Mouse (Mus musculus) embryonic facial prominence, embryonic 12.5 days (tissue): Measurements from ENCODE around the gene Galnt7. TPM values are rescaled to one million over a fixed set of nuclear protein-coding genes. Genes with fewer than 3 reads are reported as not detected.

Experiments used
- ATAC-seq: fragments of 200-750 bp; cut with Nextera tagmentation; 2 replicates; pipeline ENCODE4 v1.8.0; 2017; ENCODE audit not compliant: insufficient number of reproducible peaks, insufficient read depth, low FRiP score, low TSS enrichment
- H3K27ac ChIP-seq: fragments of 300-500 bp; sonication (generic); 2 replicates; pipeline ENCODE4 v1.5.1; 2016; ENCODE audit warnings: mild to moderate bottlenecking
- H3K27me3 ChIP-seq: fragments of 300-500 bp; sonication (generic); 2 replicates; pipeline ENCODE4 v1.6.1; 2016; ENCODE audit warnings: mild to moderate bottlenecking, moderate library complexity
- H3K36me3 ChIP-seq: fragments of 300-500 bp; sonication (generic); 2 replicates; pipeline ENCODE4 v1.6.1; 2016; ENCODE audit warnings: mild to moderate bottlenecking
- H3K4me1 ChIP-seq: fragments of 300-500 bp; sonication (generic); 2 replicates; pipeline ENCODE4 v1.6.1; 2016
- H3K4me2 ChIP-seq: fragments of 300-500 bp; sonication (generic); replicated peaks from 2 replicates; pipeline ENCODE4 v1.6.1; 2016; ENCODE audit warnings: mild to moderate bottlenecking, moderate library complexity
- H3K4me3 ChIP-seq: fragments of 300-500 bp; sonication (generic); 2 replicates; pipeline ENCODE4 v1.5.1; 2016; ENCODE audit warnings: mild to moderate bottlenecking
- H3K9ac ChIP-seq: fragments of 300-500 bp; sonication (generic); 2 replicates; pipeline ENCODE4 v1.6.1; 2016; ENCODE audit warnings: mild to moderate bottlenecking, moderate library complexity
- H3K9me3 ChIP-seq: fragments of 300-500 bp; sonication (generic); 2 replicates; pipeline ENCODE4 v1.6.1; 2016; ENCODE audit warnings: mild to moderate bottlenecking, moderate library complexity
- WGBS: fragments of 180-500 bp; shearing (Covaris S2); methylation state at CpG from one replicate; pipeline ENCODE4 v1.1.7; 2016; 5-methylcytosine and 5-hydroxymethylcytosine counted together
- polyA plus RNA-seq: library from polyadenylated mRNA; unstranded; fragments of >200 nt; fragmentation: Nextera tagmentation; extraction: Ambion mirVana; gene quantifications from 2 replicates; pipeline ENCODE4 v1.2.1, GENCODE M21; 2016

The Galnt7 gene
- polyA plus RNA-seq, 1 experiment from 2014 or later: 17.8 TPM

DNA sequence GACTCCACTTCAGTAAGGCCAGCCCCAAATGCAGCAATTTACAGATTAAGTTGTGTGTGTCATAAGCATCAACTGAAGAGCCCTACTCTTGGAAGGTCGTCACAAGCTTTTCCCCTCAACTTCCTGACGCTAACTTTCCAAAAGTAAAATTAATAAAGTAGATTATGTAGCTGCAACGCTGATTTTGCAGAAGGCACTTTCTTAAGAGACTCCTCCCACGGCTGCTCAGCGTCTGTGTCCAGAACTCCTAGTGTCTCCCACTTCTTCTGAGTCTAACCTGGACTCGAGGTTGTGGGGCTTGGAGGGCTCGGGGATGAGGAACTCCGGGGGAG, 1.5 kb downstream of the Galnt7 start:
- no peaks in the 10 kb centered on the region for H3K27me3 ChIP-seq
- H3K27ac ChIP-seq: peak overlapping the region; percentile 97
- H3K4me1 ChIP-seq: peaks cover 19% of the 10 kb centered on the region; the same call in 1 of the 2 replicates
- peak overlapping the region; percentile 90 for H3K9ac ChIP-seq
- H3K36me3 ChIP-seq: no peaks in the 10 kb centered on the region
- H3K9me3 ChIP-seq: no peaks in the 10 kb centered on the region
- peak overlapping the region; percentile 87 for H3K4me3 ChIP-seq
- ATAC-seq: no peak
- 2% methylated on average over 8 of the region's 8 CpGs for WGBS
- H3K4me2 ChIP-seq: peak overlapping the region; percentile 68

DNA sequence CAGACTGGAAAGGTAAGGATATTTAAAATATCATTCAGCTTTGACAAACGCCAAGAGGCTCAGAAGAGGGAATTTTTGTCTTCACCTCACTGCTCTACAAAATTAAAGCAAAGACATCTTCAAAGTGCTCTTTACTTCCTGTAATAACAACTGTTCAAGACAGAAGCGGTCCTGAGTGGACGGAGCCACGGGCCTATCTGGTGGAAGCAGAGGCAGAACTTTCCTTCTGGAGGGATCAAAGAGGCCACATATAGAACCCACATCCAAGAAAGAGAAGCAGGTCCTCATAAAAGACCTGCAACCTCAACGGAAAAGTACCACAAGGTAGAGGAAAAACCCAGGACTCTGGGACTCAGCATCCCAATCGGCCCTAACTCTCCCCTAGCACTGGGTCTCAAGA, 2.6 kb downstream of the Galnt7 start:
- H3K4me3 ChIP-seq: no peak overlapping the region
- H3K4me2 ChIP-seq: no peak overlapping the region
- ATAC-seq: no peak
- no peaks in the 10 kb centered on the region for H3K9me3 ChIP-seq
- WGBS: 77% methylated on average over 6 of the region's 6 CpGs
- H3K9ac ChIP-seq: no peak overlapping the region
- H3K36me3 ChIP-seq: no peaks in the 10 kb centered on the region
- H3K27me3 ChIP-seq: no peaks in the 10 kb centered on the region
- H3K27ac ChIP-seq: no peak overlapping the region
- H3K4me1 ChIP-seq: peaks cover 19% of the 10 kb centered on the region; the same call in 1 of the 2 replicates

DNA sequence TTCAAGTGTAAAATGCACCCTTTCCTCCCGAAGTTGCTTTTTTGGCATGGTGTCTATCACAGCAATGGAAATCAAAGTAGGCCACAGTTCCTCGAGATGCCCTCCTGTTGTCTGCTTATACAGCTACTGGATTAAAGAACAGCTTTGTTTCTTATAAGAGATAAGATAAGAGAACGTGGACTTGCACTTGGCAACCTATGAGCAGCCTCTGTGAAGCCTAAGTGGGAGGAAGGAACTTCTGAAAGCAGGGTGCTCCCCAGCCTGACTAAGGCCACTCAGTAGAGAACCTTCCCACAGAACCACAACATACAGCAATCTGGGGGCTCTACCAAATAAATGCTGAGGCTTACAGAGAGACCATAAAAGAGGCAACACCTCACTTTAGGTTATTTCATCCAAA, 5.3 kb downstream of the Galnt7 start:
- H3K27ac ChIP-seq: no peak overlapping the region
- no peak overlapping the region for H3K9ac ChIP-seq
- ATAC-seq: no peak
- H3K27me3 ChIP-seq: no peaks in the 10 kb centered on the region
- H3K4me1 ChIP-seq: peaks cover 13% of the 10 kb centered on the region; the same call in 1 of the 2 replicates
- H3K9me3 ChIP-seq: no peaks in the 10 kb centered on the region
- 67% methylated on average over 3 of the region's 3 CpGs for WGBS
- no peak overlapping the region for H3K4me2 ChIP-seq
- no peaks in the 10 kb centered on the region for H3K36me3 ChIP-seq
- H3K4me3 ChIP-seq: no peak overlapping the region

DNA sequence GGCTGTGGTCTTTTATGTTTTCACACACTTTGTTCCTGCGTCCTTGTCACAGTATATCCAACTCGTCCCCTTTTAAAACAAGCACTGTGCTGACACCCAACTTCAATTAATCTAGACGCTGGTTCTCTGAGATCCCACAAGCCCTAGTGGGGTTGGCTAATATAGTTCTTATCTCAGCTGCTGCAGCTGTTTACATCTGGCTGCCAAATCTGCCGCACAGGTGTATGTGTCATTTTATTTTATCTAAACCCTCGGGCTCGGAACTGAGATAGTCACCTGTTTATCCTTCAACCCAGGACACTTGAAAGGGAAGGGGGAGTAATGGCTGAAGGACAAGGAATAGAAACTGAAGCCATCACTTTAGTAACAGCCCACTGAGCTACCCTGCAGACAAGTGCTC, 8.6 kb downstream of the Galnt7 start:
- no peaks in the 10 kb centered on the region for H3K36me3 ChIP-seq
- WGBS: 84% methylated on average over 6 of the region's 6 CpGs
- no peak overlapping the region for H3K4me3 ChIP-seq
- H3K4me1 ChIP-seq: peaks cover 10% of the 10 kb centered on the region; the same call in 1 of the 2 replicates
- no peaks in the 10 kb centered on the region for H3K27me3 ChIP-seq
- H3K4me2 ChIP-seq: no peak overlapping the region
- no peak overlapping the region for H3K27ac ChIP-seq
- no peaks in the 10 kb centered on the region for H3K9me3 ChIP-seq
- H3K9ac ChIP-seq: no peak overlapping the region
- no peak for ATAC-seq

DNA sequence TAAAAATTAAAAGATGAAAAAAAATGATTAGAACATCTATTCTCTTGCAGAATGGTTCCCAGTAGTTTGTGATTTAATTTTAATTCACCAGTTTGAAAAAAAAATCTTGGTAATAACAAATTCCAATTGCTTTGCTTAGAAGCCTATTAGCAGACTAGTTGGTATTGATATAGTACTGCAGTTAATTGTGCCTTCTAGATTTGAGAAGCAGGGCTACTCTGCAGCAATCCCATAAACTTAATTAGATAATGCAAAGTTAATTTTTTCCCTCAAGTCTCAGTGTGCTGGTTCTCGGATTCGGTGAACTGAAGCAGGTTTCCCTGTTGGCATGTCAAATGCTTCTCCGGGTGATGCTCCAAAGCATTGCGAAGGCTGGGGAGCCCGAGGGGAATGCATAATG, 10.1 kb downstream of the Galnt7 start:
- H3K4me1 ChIP-seq: 0 out of 2 replicates have a peak, but pooled peaks cover 7% of the 10 kb centered on the region
- no peak overlapping the region for H3K4me3 ChIP-seq
- no peak overlapping the region for H3K4me2 ChIP-seq
- no peaks in the 10 kb centered on the region for H3K9me3 ChIP-seq
- no peak overlapping the region for H3K9ac ChIP-seq
- H3K36me3 ChIP-seq: no peaks in the 10 kb centered on the region
- H3K27me3 ChIP-seq: no peaks in the 10 kb centered on the region
- WGBS: 75% methylated on average over 5 of the region's 5 CpGs
- no peak overlapping the region for H3K27ac ChIP-seq
- ATAC-seq: no peak

DNA sequence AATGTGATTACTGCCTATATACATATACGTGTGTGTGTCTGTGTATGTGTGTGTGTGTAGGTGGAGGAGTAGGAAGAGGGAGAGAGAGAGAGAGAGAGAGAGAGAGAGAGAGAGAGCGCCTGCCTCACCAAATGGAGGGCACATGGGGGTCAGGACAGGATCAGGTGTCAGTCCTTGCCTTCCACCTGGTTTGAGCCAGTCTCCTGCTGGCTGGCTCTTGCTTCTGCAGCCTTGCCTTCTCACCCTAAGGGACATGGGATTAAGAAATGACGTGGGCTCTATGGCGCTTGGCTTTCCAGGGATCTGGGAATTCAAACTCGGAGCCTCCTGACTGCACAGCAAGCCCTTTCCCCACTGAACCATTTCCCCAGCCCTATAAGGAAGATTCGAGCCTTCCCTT, 13.9 kb downstream of the Galnt7 start:
- H3K4me3 ChIP-seq: no peak overlapping the region
- no peaks in the 10 kb centered on the region for H3K36me3 ChIP-seq
- no peaks in the 10 kb centered on the region for H3K27me3 ChIP-seq
- 60% methylated on average over 5 of the region's 6 CpGs for WGBS
- peak; percentile 47; the same call in 1 of the 2 replicates for ATAC-seq
- H3K4me1 ChIP-seq: no peaks in the 10 kb centered on the region
- H3K9me3 ChIP-seq: no peaks in the 10 kb centered on the region
- H3K27ac ChIP-seq: no peak overlapping the region
- H3K4me2 ChIP-seq: no peak overlapping the region
- no peak overlapping the region for H3K9ac ChIP-seq

DNA sequence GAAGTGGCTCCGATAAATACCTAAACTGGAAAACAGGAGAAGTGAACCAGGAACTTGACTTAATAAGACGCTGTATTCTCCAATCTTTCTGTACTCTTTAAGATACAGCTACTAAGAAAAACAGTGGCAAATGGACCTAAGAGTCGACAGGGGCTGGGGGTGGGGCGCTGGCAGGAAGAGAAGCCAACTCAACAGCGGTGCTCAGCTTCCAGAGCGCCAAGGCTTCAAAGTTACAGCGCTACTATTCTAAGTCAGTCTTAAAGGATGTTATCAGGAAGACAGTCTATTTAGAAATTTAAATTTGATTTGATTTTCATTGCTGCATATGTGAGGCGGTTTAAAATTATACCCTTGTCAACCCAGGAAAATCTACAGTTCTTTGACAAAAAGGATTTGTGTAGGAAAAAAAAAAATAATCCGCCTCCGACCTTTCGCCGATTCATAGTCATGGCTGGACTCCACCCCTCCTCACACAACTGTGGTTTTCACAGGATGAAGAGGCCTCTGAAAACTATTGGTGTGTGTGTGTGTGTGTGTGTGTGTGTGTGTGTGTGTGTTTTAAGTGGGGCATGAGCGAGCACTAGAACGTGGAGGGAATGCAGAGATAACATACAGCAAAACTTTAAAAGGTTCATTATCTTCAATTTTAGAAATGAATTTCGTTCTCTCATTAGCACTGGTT, 15.1 kb downstream of the Galnt7 start:
- H3K9ac ChIP-seq: no peak overlapping the region
- 88% methylated on average over 15 of the region's 15 CpGs for WGBS
- H3K4me1 ChIP-seq: no peaks in the 10 kb centered on the region
- no peaks in the 10 kb centered on the region for H3K9me3 ChIP-seq
- no peak overlapping the region for H3K27ac ChIP-seq
- no peak overlapping the region for H3K4me3 ChIP-seq
- no peaks in the 10 kb centered on the region for H3K36me3 ChIP-seq
- H3K4me2 ChIP-seq: no peak overlapping the region
- no peak for ATAC-seq
- H3K27me3 ChIP-seq: no peaks in the 10 kb centered on the region

DNA sequence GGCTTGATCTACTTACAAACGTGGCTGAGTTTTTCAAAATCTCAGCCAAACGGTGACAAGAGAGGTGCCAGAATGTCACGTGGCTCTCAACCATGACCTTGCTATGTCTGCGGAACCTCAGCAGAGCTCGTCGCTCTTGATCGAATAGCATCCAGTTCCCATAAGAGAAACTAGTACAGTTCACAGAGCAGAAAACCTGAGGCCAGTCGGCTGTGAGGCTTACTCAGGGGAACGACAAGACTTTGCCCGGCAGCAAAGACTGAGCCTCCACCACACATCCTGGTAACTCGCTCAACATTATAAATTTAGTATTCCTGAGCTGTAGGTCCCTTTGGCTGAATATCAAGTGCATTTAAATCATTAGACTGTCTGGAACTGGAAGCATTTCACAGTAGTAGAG, 16.1 kb downstream of the Galnt7 start:
- 92% methylated on average over 11 of the region's 11 CpGs for WGBS
- Histone ChIP-seq H3K4me3 (no peak overlapping the region), H3K27ac (no peak overlapping the region), H3K9ac (no peak overlapping the region), H3K4me1 (no peaks in the 10 kb centered on the region), H3K4me2 (no peak overlapping the region), H3K27me3 (no peaks in the 10 kb centered on the region), H3K9me3 (no peaks in the 10 kb centered on the region), H3K36me3 (no peaks in the 10 kb centered on the region)
- no peak for ATAC-seq

DNA sequence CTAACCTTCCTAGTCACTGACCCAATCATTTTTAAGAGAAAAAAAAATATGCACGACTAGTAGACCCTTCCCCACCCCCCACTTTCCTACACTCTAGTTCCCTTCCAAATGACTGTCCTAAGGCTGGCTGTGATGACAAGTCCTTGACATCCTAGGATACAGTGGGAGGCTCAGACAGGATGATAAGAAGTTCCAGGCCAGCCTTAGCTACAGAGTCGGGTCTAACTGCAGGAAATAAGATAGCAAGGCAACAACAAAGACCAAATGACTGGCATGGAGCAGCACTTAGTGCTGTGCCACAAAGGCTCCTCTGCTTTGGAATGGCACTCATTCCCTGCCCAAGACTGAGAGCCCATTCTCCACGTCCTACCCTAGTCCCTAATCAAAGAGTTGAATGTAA, 16.6 kb downstream of the Galnt7 start:
- no peaks in the 10 kb centered on the region for H3K27me3 ChIP-seq
- H3K36me3 ChIP-seq: no peaks in the 10 kb centered on the region
- no peak for ATAC-seq
- 71% methylated on average over 3 of the region's 3 CpGs for WGBS
- no peak overlapping the region for H3K9ac ChIP-seq
- H3K27ac ChIP-seq: no peak overlapping the region
- no peak overlapping the region for H3K4me2 ChIP-seq
- H3K4me3 ChIP-seq: no peak overlapping the region
- no peaks in the 10 kb centered on the region for H3K4me1 ChIP-seq
- H3K9me3 ChIP-seq: no peaks in the 10 kb centered on the region

DNA sequence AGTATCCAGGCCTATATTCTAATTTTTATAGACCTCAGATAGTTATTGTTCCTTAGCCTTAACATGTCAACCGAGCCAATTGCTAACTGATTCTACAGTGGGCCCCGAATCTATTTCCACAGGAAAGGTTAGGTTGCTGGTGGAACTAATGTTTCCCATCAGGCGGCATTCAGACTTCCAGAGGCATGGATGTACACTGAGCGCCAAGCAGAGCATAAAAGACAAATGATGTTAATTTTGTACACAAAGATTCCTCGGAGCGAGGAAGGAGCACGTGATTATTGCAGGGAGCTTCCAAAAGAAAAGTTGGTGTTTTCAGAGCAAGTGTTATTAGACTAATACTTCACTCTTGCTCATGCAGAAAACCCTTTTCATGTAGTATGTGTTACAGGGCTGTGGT, 21.1 kb downstream of the Galnt7 start:
- Histone ChIP-seq H3K36me3 (no peaks in the 10 kb centered on the region), H3K4me2 (no peak overlapping the region), H3K9ac (no peak overlapping the region), H3K4me1 (peaks cover 18% of the 10 kb centered on the region; the same call in 1 of the 2 replicates), H3K9me3 (no peaks in the 10 kb centered on the region), H3K4me3 (no peak overlapping the region), H3K27ac (no peak overlapping the region), H3K27me3 (no peaks in the 10 kb centered on the region)
- ATAC-seq: no peak
- 67% methylated on average over 7 of the region's 7 CpGs for WGBS

DNA sequence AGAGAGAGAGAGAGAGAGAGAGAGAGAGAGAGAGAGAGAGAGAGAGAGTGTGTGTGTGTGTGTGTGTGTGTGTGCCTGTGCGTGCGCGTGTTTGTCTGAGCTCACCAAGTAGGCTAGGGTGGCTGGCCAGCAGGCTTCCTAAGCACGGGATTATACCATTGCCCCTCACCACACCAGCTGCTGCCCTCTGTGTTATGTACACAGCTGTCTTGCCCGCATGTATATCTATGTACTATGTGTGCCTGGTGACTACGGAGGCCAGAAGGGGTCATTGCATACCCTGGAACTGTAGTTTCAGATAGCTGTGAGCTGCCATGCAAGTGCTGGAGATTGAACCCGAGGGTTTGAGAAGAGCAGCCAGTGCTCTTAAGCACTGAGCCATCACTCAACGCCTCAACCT, 22.7 kb downstream of the Galnt7 start:
- ATAC-seq: peak; percentile 22; the same call in 1 of the 2 replicates
- Histone ChIP-seq H3K4me3 (no peak overlapping the region), H3K27me3 (no peaks in the 10 kb centered on the region), H3K9ac (no peak overlapping the region), H3K27ac (no peak overlapping the region), H3K4me1 (peaks cover 18% of the 10 kb centered on the region; the same call in 1 of the 2 replicates), H3K4me2 (no peak overlapping the region), H3K9me3 (no peaks in the 10 kb centered on the region), H3K36me3 (no peaks in the 10 kb centered on the region)
- 84% methylated on average over 8 of the region's 8 CpGs for WGBS

DNA sequence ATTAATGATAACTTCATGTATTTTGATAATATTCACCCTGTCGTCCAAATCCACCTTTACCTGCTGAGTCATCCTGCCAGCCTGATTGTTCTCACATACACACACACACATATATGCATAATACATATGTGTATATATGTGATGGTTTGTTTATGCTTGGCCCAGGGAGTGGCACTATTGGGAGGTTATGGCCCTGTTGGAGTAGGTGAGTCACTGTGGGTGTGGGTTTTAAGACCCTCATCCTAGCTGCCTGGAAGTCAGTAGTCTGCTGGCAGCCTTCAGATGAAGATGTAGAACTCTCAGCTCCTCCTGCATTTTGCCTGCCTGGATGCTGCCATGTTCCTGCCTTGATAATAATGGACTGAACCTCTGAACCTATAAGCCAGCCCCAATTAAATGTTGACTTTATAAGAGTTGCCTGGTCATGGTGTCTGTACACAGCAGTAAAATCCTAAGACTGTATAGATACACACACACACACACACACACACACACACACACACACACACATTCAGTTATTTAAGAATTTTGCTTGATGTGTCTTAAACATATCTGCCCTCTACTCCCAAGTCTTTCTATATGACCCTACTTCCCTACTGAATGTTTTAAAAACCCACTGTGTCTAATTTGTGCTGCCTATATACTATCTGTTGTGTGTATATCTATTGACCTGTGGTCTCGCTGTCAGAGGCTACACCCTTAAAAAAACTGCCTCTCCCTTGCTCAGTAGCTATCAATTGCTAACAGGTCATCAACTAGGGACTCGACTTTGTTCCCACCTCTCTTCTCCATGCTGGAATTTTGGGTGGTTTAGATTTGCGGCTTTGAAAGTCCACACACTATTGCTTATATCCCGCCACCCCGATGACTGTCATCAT, 23.8 kb downstream of the Galnt7 start:
- H3K4me1 ChIP-seq: peaks cover 18% of the 10 kb centered on the region; the same call in 1 of the 2 replicates
- no peak overlapping the region for H3K4me2 ChIP-seq
- 89% methylated on average over 6 of the region's 6 CpGs for whole genome bisulfite sequencing
- no peaks in the 10 kb centered on the region for H3K27me3 ChIP-seq
- no peak overlapping the region for H3K27ac ChIP-seq
- no peaks in the 10 kb centered on the region for H3K36me3 ChIP-seq
- no peak overlapping the region for H3K4me3 ChIP-seq
- no peaks in the 10 kb centered on the region for H3K9me3 ChIP-seq
- no peak for ATAC-seq
- no peak overlapping the region for H3K9ac ChIP-seq
